Mouse (Mus musculus) small intestine, adult 2 months (tissue): ENCODE data around the gene Tmem87b. TPM values are rescaled to one million over a fixed set of nuclear protein-coding genes. Genes with fewer than 3 reads are reported as not detected.
A peak's percentile ranks its signal among the peaks of the same experiment; 100 is the strongest.

Source experiments
- H3K27ac ChIP-seq: fragments of 200-500 bp; 2 replicates; pipeline ENCODE4 v1.5.1; 2012; ENCODE audit warnings: low read depth, low read length, control low read depth, inconsistent platforms; ENCODE audit not compliant: insufficient read depth
- H3K27me3 ChIP-seq: fragments of 200-500 bp; 2 replicates; pipeline ENCODE4 v1.6.1; 2012; ENCODE audit warnings: mild to moderate bottlenecking, moderate library complexity, low read length, inconsistent platforms; ENCODE audit not compliant: control insufficient read depth, insufficient read depth
- H3K36me3 ChIP-seq: fragments of 200-500 bp; 2 replicates; pipeline ENCODE4 v1.6.1; 2012; ENCODE audit warnings: mild to moderate bottlenecking, low read length, control low read depth, inconsistent platforms; ENCODE audit not compliant: control insufficient read depth, insufficient read depth
- H3K4me1 ChIP-seq: fragments of 200-500 bp; 2 replicates; pipeline ENCODE4 v1.6.1; 2012; ENCODE audit warnings: low read length, inconsistent platforms, mixed read lengths; ENCODE audit not compliant: control insufficient read depth, insufficient read depth, insufficient read length
- H3K4me3 ChIP-seq: fragments of 200-500 bp; 2 replicates; pipeline ENCODE4 v1.5.1; 2012; ENCODE audit warnings: low read depth, mild to moderate bottlenecking, control low read depth, inconsistent platforms, low read length, moderate library complexity
- CTCF ChIP-seq: fragments of 200-500 bp; IDR thresholded peaks from 2 replicates; pipeline ENCODE4 v1.5.1; 2012; ENCODE audit warnings: low read depth, mild to moderate bottlenecking, control low read depth, inconsistent platforms, low read length, moderate library complexity, mixed read lengths; ENCODE audit not compliant: insufficient replicate concordance, insufficient read length; ENCODE audit errors: extremely low read depth
- POLR2A ChIP-seq: fragments of 200-500 bp; IDR thresholded peaks from 2 replicates; pipeline ENCODE4 v1.6.1; 2012; ENCODE audit warnings: low read depth, mild to moderate bottlenecking, control low read depth, inconsistent platforms, low read length, moderate library complexity
- WGBS: fragments of 180-500 bp; shearing (Covaris S2); methylation state at CpG from one replicate; pipeline ENCODE4 v1.1.7; 2018; 5-methylcytosine and 5-hydroxymethylcytosine counted together
- polyA plus RNA-seq: library from polyadenylated mRNA; depleted of rRNA; stranded (reverse); fragments of >200 nt; gene quantifications from 2 replicates; pipeline ENCODE4 v1.2.3, GENCODE M21; 2012; rRNA removed

Tmem87b gene
- polyA plus RNA-seq, 1 experiment: 12.3 TPM

- Histone ChIP-seq H3K27ac (no peak overlapping the region), H3K4me3 (no peak overlapping the region), H3K27me3 (0 out of 2 replicates have a peak, but pooled peaks cover 2% of the 10 kb centered on the region), H3K4me1 (no peaks in the 10 kb centered on the region), H3K36me3 (no peaks in the 10 kb centered on the region)
- TF ChIP-seq CTCF: no peak
- TF ChIP-seq POLR2A: no peak
- WGBS: 66% methylated on average over 6 of the region's 6 CpGs
Measured at GRCm38 (mm10) chr2:128887866-128888550, 70.1 kb downstream of the Tmem87b start.

- H3K36me3 ChIP-seq: no peaks in the 10 kb centered on the region
- H3K4me1 ChIP-seq: no peaks in the 10 kb centered on the region
- H3K27me3 ChIP-seq: 0 out of 2 replicates have a peak, but pooled peaks cover 5% of the 10 kb centered on the region
- TF ChIP-seq POLR2A (no peak), CTCF (peak; percentile 16; the same call in 1 of the 2 replicates)
- H3K4me3 ChIP-seq: no peak overlapping the region
- H3K27ac ChIP-seq: no peak overlapping the region
- WGBS: 93% methylated on average over 4 of the region's 4 CpGs
Measured at GRCm38 (mm10) chr2:128890661-128891335, 72.9 kb downstream of the Tmem87b start.

- TF ChIP-seq POLR2A (no peak), CTCF (no peak)
- 3% methylated on average over 36 of the region's 37 CpGs for WGBS
- H3K27ac ChIP-seq: no peak overlapping the region
- H3K36me3 ChIP-seq: no peaks in the 10 kb centered on the region
- H3K27me3 ChIP-seq: 0 out of 2 replicates have a peak, but pooled peaks cover 5% of the 10 kb centered on the region
- no peaks in the 10 kb centered on the region for H3K4me1 ChIP-seq
- peak overlapping the region; percentile 52 for H3K4me3 ChIP-seq
Measured at GRCm38 (mm10) chr2:128892180-128892721, 74.3 kb downstream of the Tmem87b start.

- H3K36me3 ChIP-seq: no peaks in the 10 kb centered on the region
- TF ChIP-seq CTCF: no peak
- TF ChIP-seq POLR2A: no peak
- 85% methylated on average over 6 of the region's 6 CpGs for WGBS
- no peaks in the 10 kb centered on the region for H3K27me3 ChIP-seq
- H3K27ac ChIP-seq: no peak overlapping the region
- no peaks in the 10 kb centered on the region for H3K4me1 ChIP-seq
- no peak overlapping the region for H3K4me3 ChIP-seq
Measured at GRCm38 (mm10) chr2:128902843-128903242, 84.9 kb downstream of the Tmem87b start.

- no peak overlapping the region for H3K4me3 ChIP-seq
- H3K4me1 ChIP-seq: no peaks in the 10 kb centered on the region
- H3K27me3 ChIP-seq: no peaks in the 10 kb centered on the region
- no peak overlapping the region for H3K27ac ChIP-seq
- TF ChIP-seq CTCF: no peak
- TF ChIP-seq POLR2A: no peak
- WGBS: 64% methylated on average over 3 of the region's 3 CpGs
- no peaks in the 10 kb centered on the region for H3K36me3 ChIP-seq
Measured at GRCm38 (mm10) chr2:128903661-128904060, 85.7 kb downstream of the Tmem87b start.

Other genes starting within 250 kb of the Tmem87b start
- not detected in 2 replicates for gene Spdye4c, start 226.9 kb upstream of the Tmem87b start, polyA plus RNA-seq
- 7.8 and 19.1 TPM in 2 replicates for gene Anapc1, start 130.7 kb upstream of the Tmem87b start, polyA plus RNA-seq
- gene Mertk, start 119.2 kb upstream of the Tmem87b start, polyA plus RNA-seq: 5.6 and 11.0 TPM in 2 replicates
- gene Fbln7, start 44.9 kb downstream of the Tmem87b start, polyA plus RNA-seq: 1.8 and 3.9 TPM in 2 replicates
- 0.33 and 0.44 TPM in 2 replicates for gene Zc3h8, start 126.0 kb downstream of the Tmem87b start, polyA plus RNA-seq
- 0.27 and 0.72 TPM in 2 replicates for gene Zc3h6, start 149.3 kb downstream of the Tmem87b start, polyA plus RNA-seq
- gene Gm10762, start 149.6 kb downstream of the Tmem87b start, polyA plus RNA-seq: 0.71 and 2.1 TPM in 2 replicates
- 0.03 TPM in 1 of 2 replicates, not detected in the other for gene Vinac1, start 230.1 kb downstream of the Tmem87b start, polyA plus RNA-seq
- gene Ttl, start 247.8 kb downstream of the Tmem87b start, polyA plus RNA-seq: 1.3 and 1.8 TPM in 2 replicates